Mouse (Mus musculus) liver, embryonic 14.5 days (tissue): ENCODE results near the gene Rxra.

Source experiments
- CTCF ChIP-seq: IDR thresholded peaks from 2 replicates; pipeline ENCODE4 v1.5.1; 2016; ENCODE audit warnings: antibody characterized with exemption, low read depth, control low read depth
- EP300 ChIP-seq: IDR thresholded peaks from 2 replicates; pipeline ENCODE4 v1.6.1; 2016; ENCODE audit warnings: antibody characterized with exemption, low read depth

DNA sequence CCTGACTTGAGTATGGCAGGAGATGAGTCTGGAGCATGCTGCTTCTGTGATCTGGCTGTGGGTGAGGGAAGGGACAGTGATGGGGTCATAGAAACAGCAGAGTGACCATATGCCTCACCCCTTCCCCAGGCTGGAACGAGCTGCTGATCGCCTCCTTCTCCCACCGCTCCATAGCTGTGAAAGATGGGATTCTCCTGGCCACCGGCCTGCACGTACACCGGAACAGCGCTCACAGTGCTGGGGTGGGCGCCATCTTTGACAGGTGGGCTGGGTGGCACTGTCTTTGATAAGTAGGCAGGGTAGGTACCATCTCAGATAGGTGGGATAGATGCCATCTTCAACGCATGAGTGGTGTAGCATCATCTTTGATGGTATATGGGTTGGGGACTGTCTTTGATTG lies 77.9 kb downstream of the Rxra start:
- no peak for TF ChIP-seq EP300
- no peak for TF ChIP-seq CTCF
